Mouse (Mus musculus): ENCODE results near the gene Zc3hav1. TPM values are rescaled to one million over a fixed set of nuclear protein-coding genes. Genes with fewer than 3 reads are reported as not detected.
A peak's percentile ranks its signal among the peaks of the same experiment; 100 is the strongest.

The Zc3hav1 gene
- polyA plus RNA-seq, 1 experiment from 2014 or later: 16.5 TPM

DNA sequence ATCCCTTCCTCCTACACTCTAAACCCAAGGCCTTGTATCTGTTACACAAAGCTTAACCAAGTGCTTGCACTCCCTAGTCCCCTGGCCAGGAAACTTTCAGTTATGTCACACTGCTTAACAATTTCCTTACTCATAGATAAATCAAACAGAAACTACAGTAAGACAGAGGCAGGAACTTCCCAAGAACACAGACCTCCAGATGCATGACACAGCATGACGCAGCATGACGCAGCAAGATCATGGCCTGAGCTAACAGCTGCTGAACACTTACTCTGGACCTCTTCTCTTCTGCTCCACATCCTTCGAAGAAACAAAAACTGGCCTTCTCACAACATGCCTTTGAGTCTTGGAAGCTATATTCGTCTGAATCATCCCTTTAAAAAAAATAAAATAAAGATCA is 38.4 kb downstream of the Zc3hav1 start:
- 91% methylated on average over 4 of the region's 4 CpGs for WGBS
- no peak overlapping the region for H3K27ac ChIP-seq (ENCODE audit: low read length)
- H3K9ac ChIP-seq (ENCODE audit: low read depth, low read length): no peak overlapping the region
- H3K4me2 ChIP-seq (ENCODE audit: low read depth, low read length): no peak overlapping the region
- H3K27me3 ChIP-seq (replicated peaks; ENCODE audit: control insufficient read depth, insufficient read depth, low read length): no peaks in the 10 kb centered on the region
- no peaks in the 10 kb centered on the region for H3K4me1 ChIP-seq (ENCODE audit: control insufficient read depth, insufficient read depth, low read length)
- ATAC-seq: no peak
- no peak overlapping the region for H3K4me3 ChIP-seq (ENCODE audit: low read length)
- no peaks in the 10 kb centered on the region for H3K9me3 ChIP-seq (ENCODE audit: control insufficient read depth, low read length)
- 0 out of 2 replicates have a peak, but pooled peaks cover 6% of the 10 kb centered on the region for H3K36me3 ChIP-seq (ENCODE audit: control insufficient read depth, insufficient read depth, low read length)

DNA sequence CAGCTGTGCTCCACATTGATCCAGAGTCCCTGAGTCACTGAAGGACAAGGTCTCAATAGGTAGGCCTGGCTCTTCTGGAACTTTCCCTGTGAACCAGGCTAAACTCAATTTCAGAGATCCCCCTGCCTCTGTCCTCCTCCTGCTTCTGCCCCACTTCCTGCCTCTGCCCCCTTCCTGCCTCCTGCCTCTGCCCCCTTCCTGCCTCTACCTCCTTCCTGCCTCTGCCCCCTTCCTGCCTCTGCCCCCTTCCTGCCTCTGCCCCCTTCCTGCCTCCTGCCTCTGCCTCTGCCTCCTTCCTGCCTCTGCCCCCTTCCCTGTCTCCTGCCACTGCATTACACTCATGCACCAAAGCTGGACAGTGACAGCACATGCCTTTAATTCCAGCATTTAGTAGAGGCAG is 44.7 kb downstream of the Zc3hav1 start:
- ATAC-seq: no peak
- no peak overlapping the region for H3K9ac ChIP-seq (ENCODE audit: low read depth, low read length)
- H3K4me3 ChIP-seq (ENCODE audit: low read length): no peak overlapping the region
- no peaks in the 10 kb centered on the region for H3K4me1 ChIP-seq (ENCODE audit: control insufficient read depth, insufficient read depth, low read length)
- 0 out of 2 replicates have a peak, but pooled peaks cover 3% of the 10 kb centered on the region for H3K36me3 ChIP-seq (ENCODE audit: control insufficient read depth, insufficient read depth, low read length)
- no peak overlapping the region for H3K27ac ChIP-seq (ENCODE audit: low read length)
- H3K27me3 ChIP-seq (replicated peaks; ENCODE audit: control insufficient read depth, insufficient read depth, low read length): no peaks in the 10 kb centered on the region
- H3K9me3 ChIP-seq (ENCODE audit: control insufficient read depth, low read length): no peaks in the 10 kb centered on the region
- no peak overlapping the region for H3K4me2 ChIP-seq (ENCODE audit: low read depth, low read length)

GRCm38 (mm10) chr6:38304981-38305380 is 49.4 kb downstream of the Zc3hav1 start:
- no peak for ATAC-seq
- no peaks in the 10 kb centered on the region for H3K4me1 ChIP-seq (ENCODE audit: control insufficient read depth, insufficient read depth, low read length)
- no peak overlapping the region for H3K9ac ChIP-seq (ENCODE audit: low read depth, low read length)
- no peak overlapping the region for H3K27ac ChIP-seq (ENCODE audit: low read length)
- 76% methylated on average over 3 of the region's 3 CpGs for WGBS
- no peaks in the 10 kb centered on the region for H3K27me3 ChIP-seq (replicated peaks; ENCODE audit: control insufficient read depth, insufficient read depth, low read length)
- H3K4me2 ChIP-seq (ENCODE audit: low read depth, low read length): no peak overlapping the region
- no peaks in the 10 kb centered on the region for H3K9me3 ChIP-seq (ENCODE audit: control insufficient read depth, low read length)
- H3K4me3 ChIP-seq (ENCODE audit: low read length): no peak overlapping the region
- 0 out of 2 replicates have a peak, but pooled peaks cover 5% of the 10 kb centered on the region for H3K36me3 ChIP-seq (ENCODE audit: control insufficient read depth, insufficient read depth, low read length)

- H3K4me1 ChIP-seq (ENCODE audit: control insufficient read depth, insufficient read depth, low read length): no peaks in the 10 kb centered on the region
- peaks cover 13% of the 10 kb centered on the region; the same call in 1 of the 2 replicates for H3K36me3 ChIP-seq (ENCODE audit: control insufficient read depth, insufficient read depth, low read length)
- H3K4me2 ChIP-seq (ENCODE audit: low read depth, low read length): peak within 1 kb of the TSS; percentile 69
- H3K9me3 ChIP-seq (ENCODE audit: control insufficient read depth, low read length): no peaks in the 10 kb centered on the region
- H3K27ac ChIP-seq (ENCODE audit: low read length): peak within 1 kb of the TSS; percentile 96
- WGBS: under 1% methylated on average over 69 of the region's 70 CpGs
- peak; percentile 98 for ATAC-seq
- no peaks in the 10 kb centered on the region for H3K27me3 ChIP-seq (replicated peaks; ENCODE audit: control insufficient read depth, insufficient read depth, low read length)
- peak within 1 kb of the TSS; percentile 98 for H3K9ac ChIP-seq (ENCODE audit: low read depth, low read length)
- H3K4me3 ChIP-seq (ENCODE audit: low read length): peak within 1 kb of the TSS; percentile 82
Observed at GRCm38 (mm10) chr6:38298761-38299401, 55.5 kb downstream of the Zc3hav1 start, which contains the start of gene Zc3hav1l. Gene Zc3hav1l (minus strand): TSS chr6:38299259.

DNA sequence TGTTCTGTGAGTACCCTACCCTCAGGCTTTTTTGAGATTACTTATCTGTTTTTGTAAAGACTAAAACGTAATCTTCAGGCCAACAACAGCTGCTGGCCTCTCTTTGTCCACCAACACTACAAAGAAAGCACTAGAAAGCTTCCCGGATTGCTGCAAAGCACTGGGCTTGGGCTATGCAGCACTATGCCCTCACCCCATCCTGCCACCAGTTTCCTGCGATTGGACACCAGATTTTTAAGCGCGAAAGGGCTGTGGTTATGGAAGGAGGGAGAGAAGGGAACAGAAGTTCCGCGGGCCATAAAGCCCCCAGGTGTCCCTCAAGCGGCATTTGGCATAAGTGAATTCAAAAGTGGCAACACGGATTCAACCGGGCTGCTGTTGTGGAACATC is 56.2 kb downstream of the Zc3hav1 start:
- Histone ChIP-seq H3K9me3 (ENCODE audit: control insufficient read depth, low read length) (no peaks in the 10 kb centered on the region), H3K9ac (ENCODE audit: low read depth, low read length) (peak overlapping the region; percentile 98), H3K27me3 (replicated peaks; ENCODE audit: control insufficient read depth, insufficient read depth, low read length) (no peaks in the 10 kb centered on the region), H3K4me3 (ENCODE audit: low read length) (peak overlapping the region; percentile 82), H3K4me2 (ENCODE audit: low read depth, low read length) (peak overlapping the region; percentile 69), H3K27ac (ENCODE audit: low read length) (peak overlapping the region; percentile 96), H3K36me3 (ENCODE audit: control insufficient read depth, insufficient read depth, low read length) (peaks cover 13% of the 10 kb centered on the region; the same call in 1 of the 2 replicates), H3K4me1 (ENCODE audit: control insufficient read depth, insufficient read depth, low read length) (no peaks in the 10 kb centered on the region)
- ATAC-seq: peak; percentile 37; the same call in 1 of the 2 replicates
- WGBS: under 1% methylated on average over 10 of the region's 10 CpGs

- ATAC-seq: no peak
- H3K27ac ChIP-seq (ENCODE audit: low read length): peak overlapping the region; percentile 96
- H3K4me2 ChIP-seq (ENCODE audit: low read depth, low read length): peak overlapping the region; percentile 69
- peaks cover 15% of the 10 kb centered on the region; the same call in 1 of the 2 replicates for H3K36me3 ChIP-seq (ENCODE audit: control insufficient read depth, insufficient read depth, low read length)
- H3K4me1 ChIP-seq (ENCODE audit: control insufficient read depth, insufficient read depth, low read length): no peaks in the 10 kb centered on the region
- no peaks in the 10 kb centered on the region for H3K9me3 ChIP-seq (ENCODE audit: control insufficient read depth, low read length)
- H3K27me3 ChIP-seq (replicated peaks; ENCODE audit: control insufficient read depth, insufficient read depth, low read length): no peaks in the 10 kb centered on the region
- H3K4me3 ChIP-seq (ENCODE audit: low read length): peak overlapping the region; percentile 82
- 30% methylated on average over 12 of the region's 12 CpGs for WGBS
- peak overlapping the region; percentile 98 for H3K9ac ChIP-seq (ENCODE audit: low read depth, low read length)
Observed at GRCm38 (mm10) chr6:38297580-38298245, 56.7 kb downstream of the Zc3hav1 start.

DNA sequence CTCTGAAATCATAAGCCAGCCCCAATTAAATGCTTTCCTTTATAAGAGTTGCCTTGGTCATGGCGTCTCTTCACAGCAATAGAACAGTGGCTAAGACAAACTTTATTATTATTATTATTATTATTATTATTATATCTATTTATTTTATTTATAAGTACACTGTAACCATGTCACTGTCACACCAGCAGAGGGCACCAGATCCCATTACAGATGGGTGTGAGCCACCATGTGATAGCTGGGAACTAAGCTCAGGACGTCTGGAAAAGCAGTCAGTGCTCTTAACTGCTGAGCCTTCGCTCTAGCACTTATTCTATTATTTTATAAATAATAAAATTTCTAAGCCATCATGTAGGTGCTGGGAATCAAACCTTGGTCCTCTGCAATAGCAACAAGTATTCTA is 60.7 kb downstream of the Zc3hav1 start:
- H3K27ac ChIP-seq (ENCODE audit: low read length): no peak overlapping the region
- no peaks in the 10 kb centered on the region for H3K4me1 ChIP-seq (ENCODE audit: control insufficient read depth, insufficient read depth, low read length)
- no peak overlapping the region for H3K4me2 ChIP-seq (ENCODE audit: low read depth, low read length)
- no peak overlapping the region for H3K9ac ChIP-seq (ENCODE audit: low read depth, low read length)
- no peak overlapping the region for H3K4me3 ChIP-seq (ENCODE audit: low read length)
- WGBS: 76% methylated on average over 3 of the region's 3 CpGs
- peaks cover 15% of the 10 kb centered on the region; the same call in 1 of the 2 replicates for H3K36me3 ChIP-seq (ENCODE audit: control insufficient read depth, insufficient read depth, low read length)
- no peaks in the 10 kb centered on the region for H3K27me3 ChIP-seq (replicated peaks; ENCODE audit: control insufficient read depth, insufficient read depth, low read length)
- H3K9me3 ChIP-seq (ENCODE audit: control insufficient read depth, low read length): no peaks in the 10 kb centered on the region
- no peak for ATAC-seq

DNA sequence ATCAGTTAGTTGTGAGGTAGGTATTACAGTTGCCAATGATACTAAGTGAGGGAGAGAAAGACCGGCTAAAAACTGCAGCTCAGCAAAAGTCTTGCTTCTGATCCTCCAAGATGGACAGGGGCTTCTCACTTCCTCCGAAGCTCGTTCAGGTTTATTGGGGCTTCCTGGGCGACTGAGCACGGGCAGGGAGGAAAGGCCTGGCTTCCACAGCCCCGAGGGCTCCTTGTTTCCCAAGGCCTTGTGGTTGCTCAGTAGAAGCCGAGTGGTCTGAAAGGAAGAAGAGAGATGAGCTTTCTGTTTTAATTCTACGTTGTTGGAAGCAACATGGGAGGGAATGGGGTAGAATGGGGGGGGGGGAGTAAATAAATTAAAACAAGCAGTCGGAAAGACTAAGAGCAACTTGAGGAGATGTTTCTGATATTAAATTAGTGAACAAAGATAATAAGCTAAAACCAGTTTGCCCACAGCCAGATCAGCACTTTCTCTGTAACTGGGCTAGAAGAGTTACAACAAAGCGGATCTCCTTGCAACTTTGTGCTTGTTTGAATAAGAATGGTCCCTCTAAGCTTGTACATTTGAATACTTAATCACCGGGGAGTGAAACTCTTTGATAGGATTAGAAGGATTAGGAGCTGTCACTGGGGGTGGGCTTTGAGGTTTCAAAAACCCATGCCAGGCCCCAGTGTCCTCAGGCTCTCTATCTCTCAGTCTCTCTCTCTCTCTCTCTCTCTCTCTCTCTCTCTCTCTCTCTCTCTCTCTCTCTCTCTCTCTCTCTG is 61.3 kb downstream of the Zc3hav1 start:
- no peak for ATAC-seq
- WGBS: 65% methylated on average over 11 of the region's 11 CpGs
- Histone ChIP-seq H3K36me3 (ENCODE audit: control insufficient read depth, insufficient read depth, low read length) (peaks cover 15% of the 10 kb centered on the region; the same call in 1 of the 2 replicates), H3K27ac (ENCODE audit: low read length) (no peak overlapping the region), H3K4me3 (ENCODE audit: low read length) (no peak overlapping the region), H3K9me3 (ENCODE audit: control insufficient read depth, low read length) (no peaks in the 10 kb centered on the region), H3K4me1 (ENCODE audit: control insufficient read depth, insufficient read depth, low read length) (no peaks in the 10 kb centered on the region), H3K9ac (ENCODE audit: low read depth, low read length) (no peak overlapping the region), H3K4me2 (ENCODE audit: low read depth, low read length) (no peak overlapping the region), H3K27me3 (replicated peaks; ENCODE audit: control insufficient read depth, insufficient read depth, low read length) (no peaks in the 10 kb centered on the region)

DNA sequence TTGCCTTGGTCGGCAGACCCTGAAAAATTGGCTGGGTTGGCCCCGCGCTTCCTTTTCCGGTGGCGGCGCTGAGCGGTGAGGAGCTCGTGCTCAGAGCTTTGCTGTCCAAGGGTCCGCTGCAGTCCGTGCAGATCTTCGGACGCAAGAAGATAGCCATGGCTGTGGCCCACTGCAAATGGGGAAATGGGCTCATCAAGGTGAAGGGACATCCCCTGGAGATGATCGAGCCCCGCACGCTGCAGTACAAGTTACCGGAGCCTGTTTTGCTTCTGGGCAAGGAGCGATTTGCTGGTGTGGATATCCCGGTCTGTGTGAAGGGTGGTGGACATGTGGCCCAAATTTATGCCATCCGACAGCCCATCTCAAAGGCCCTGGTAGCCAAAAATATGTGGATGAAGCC is 70.0 kb downstream of the Zc3hav1 start:
- no peak overlapping the region for H3K9ac ChIP-seq (ENCODE audit: low read depth, low read length)
- no peak overlapping the region for H3K4me3 ChIP-seq (ENCODE audit: low read length)
- no peak for ATAC-seq
- H3K4me1 ChIP-seq (ENCODE audit: control insufficient read depth, insufficient read depth, low read length): no peaks in the 10 kb centered on the region
- no peaks in the 10 kb centered on the region for H3K27me3 ChIP-seq (replicated peaks; ENCODE audit: control insufficient read depth, insufficient read depth, low read length)
- H3K9me3 ChIP-seq (ENCODE audit: control insufficient read depth, low read length): peaks cover 5% of the 10 kb centered on the region
- no peak overlapping the region for H3K27ac ChIP-seq (ENCODE audit: low read length)
- WGBS: 98% methylated on average over 19 of the region's 19 CpGs
- no peak overlapping the region for H3K4me2 ChIP-seq (ENCODE audit: low read depth, low read length)
- H3K36me3 ChIP-seq (ENCODE audit: control insufficient read depth, insufficient read depth, low read length): peaks cover 17% of the 10 kb centered on the region
